Mouse (Mus musculus) forebrain, postnatal 0 days (tissue): ENCODE measurements around the gene Rimbp2. TPM values are rescaled to one million over a fixed set of nuclear protein-coding genes. Genes with fewer than 3 reads are reported as not detected.
A peak's percentile ranks its signal among the peaks of the same experiment; 100 is the strongest.
"Not testable (repeated sequence)": the region's sequence is repeated elsewhere in the genome, so short reads cannot be mapped to it uniquely, and the experiment has no call there.

Experiments used
- ATAC-seq: fragments of 200-750 bp; cut with Nextera tagmentation; 2 replicates; pipeline ENCODE4 v1.8.0; 2017; ENCODE audit warnings: mild to moderate bottlenecking, moderate library complexity
- DNase-seq: peaks from one replicate; pipeline ENCODE4 v3.0.0-alpha.2; 2015
- H3K27ac ChIP-seq: fragments of 300-500 bp; sonication (generic); 2 replicates; pipeline ENCODE4 v1.5.1; 2014; ENCODE audit warnings: low read depth, mild to moderate bottlenecking, antibody characterized with exemption, low read length, moderate library complexity, mixed read lengths
- H3K27me3 ChIP-seq: fragments of 300-500 bp; sonication (generic); 2 replicates; pipeline ENCODE4 v1.6.1; 2014; ENCODE audit warnings: mild to moderate bottlenecking, low read length, mixed read lengths; ENCODE audit not compliant: insufficient read depth
- H3K36me3 ChIP-seq: fragments of 300-500 bp; sonication (generic); 2 replicates; pipeline ENCODE4 v1.6.1; 2014; ENCODE audit warnings: mild to moderate bottlenecking, moderate library complexity; ENCODE audit not compliant: insufficient read depth
- H3K4me1 ChIP-seq: fragments of 300-500 bp; sonication (generic); 2 replicates; pipeline ENCODE4 v1.6.1; 2014; ENCODE audit warnings: antibody characterized with exemption; ENCODE audit not compliant: insufficient read depth
- H3K4me2 ChIP-seq: fragments of 300-500 bp; sonication (generic); 2 replicates; pipeline ENCODE4 v1.6.1; 2014; ENCODE audit warnings: low read depth, mild to moderate bottlenecking, moderate library complexity
- H3K4me3 ChIP-seq: fragments of 300-500 bp; sonication (generic); 2 replicates; pipeline ENCODE4 v1.5.1; 2014; ENCODE audit warnings: low read depth, low read length, mixed read lengths
- H3K9ac ChIP-seq: fragments of 300-500 bp; sonication (generic); 2 replicates; pipeline ENCODE4 v1.6.1; 2014; ENCODE audit warnings: mild to moderate bottlenecking
- H3K9me3 ChIP-seq: fragments of 300-500 bp; sonication (generic); 2 replicates; pipeline ENCODE4 v1.6.1; 2016; ENCODE audit warnings: low read length
- CTCF ChIP-seq: sonication (generic); IDR thresholded peaks from 2 replicates; pipeline ENCODE4 v1.5.1; 2016; ENCODE audit warnings: antibody characterized with exemption, control low read depth, low read depth
- WGBS: fragments of 180-500 bp; shearing (Covaris S2); extraction: QIAGEN DNeasy Blood & Tissue Kit; methylation state at CpG from one replicate; pipeline ENCODE4 v1.1.7; 2014; 5-methylcytosine and 5-hydroxymethylcytosine counted together
- polyA plus RNA-seq: library from polyadenylated mRNA; unstranded; fragments of >200 nt; fragmentation: Nextera tagmentation; extraction: Ambion mirVana; gene quantifications from 2 replicates; pipeline ENCODE4 v1.2.1, GENCODE M21; 2015
- total RNA-seq: library from RNA; depleted of rRNA; stranded (reverse); fragments of >200 nt; gene quantifications from 2 replicates; pipeline ENCODE4 v1.2.3, GENCODE M21; 2014

The Rimbp2 gene
- total and polyA plus RNA-seq, 2 experiments from 2014 or later: 4.6 to 25.6 TPM

DNA sequence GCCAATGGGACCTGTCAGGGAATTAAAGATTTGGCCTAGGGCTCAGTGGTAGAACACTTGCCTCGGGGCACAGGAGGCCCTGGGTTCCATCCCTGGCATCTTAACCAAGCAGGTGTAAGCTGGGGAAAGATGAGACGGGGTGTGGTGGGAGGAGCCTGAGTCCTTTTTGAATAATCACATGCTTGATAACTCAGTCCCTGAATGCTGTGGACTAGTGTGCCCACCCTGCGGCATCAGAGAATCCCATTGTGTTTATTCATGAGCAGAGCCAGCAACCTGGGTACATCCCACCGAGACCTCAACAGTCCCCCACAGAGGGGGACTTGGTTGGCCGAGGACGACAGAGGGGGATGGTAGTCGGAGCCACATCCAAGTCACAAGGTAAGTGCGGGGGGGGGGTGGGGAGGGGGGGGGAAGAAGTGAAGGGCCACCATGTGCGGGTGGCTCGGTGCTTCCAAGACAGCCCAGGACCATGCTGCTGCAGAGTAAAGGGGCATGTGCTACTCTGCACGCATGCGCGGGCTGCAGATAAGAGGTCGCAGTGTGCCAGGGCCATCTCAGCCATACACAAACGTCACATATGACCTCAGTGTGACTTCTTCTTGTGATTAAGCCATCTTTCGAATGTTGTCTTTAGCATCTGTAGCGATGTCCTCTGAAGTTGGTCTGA, 214.0 kb downstream of the Rimbp2 start:
- 0 out of 2 replicates have a peak overlapping the region, but pooled peaks have one; percentile 5 for H3K4me3 ChIP-seq
- H3K9ac ChIP-seq: no peak overlapping the region
- H3K27ac ChIP-seq: no peak overlapping the region
- 22% methylated on average over 16 of the region's 17 CpGs for WGBS
- no peaks in the 10 kb centered on the region for H3K36me3 ChIP-seq
- no peak for TF ChIP-seq CTCF
- ATAC-seq (peak; percentile 78), DNase-seq (no peak)
- H3K4me1 ChIP-seq: no peaks in the 10 kb centered on the region
- H3K4me2 ChIP-seq: peak overlapping the region; percentile 35
- H3K27me3 ChIP-seq: no peaks in the 10 kb centered on the region
- H3K9me3 ChIP-seq: no peaks in the 10 kb centered on the region

DNA sequence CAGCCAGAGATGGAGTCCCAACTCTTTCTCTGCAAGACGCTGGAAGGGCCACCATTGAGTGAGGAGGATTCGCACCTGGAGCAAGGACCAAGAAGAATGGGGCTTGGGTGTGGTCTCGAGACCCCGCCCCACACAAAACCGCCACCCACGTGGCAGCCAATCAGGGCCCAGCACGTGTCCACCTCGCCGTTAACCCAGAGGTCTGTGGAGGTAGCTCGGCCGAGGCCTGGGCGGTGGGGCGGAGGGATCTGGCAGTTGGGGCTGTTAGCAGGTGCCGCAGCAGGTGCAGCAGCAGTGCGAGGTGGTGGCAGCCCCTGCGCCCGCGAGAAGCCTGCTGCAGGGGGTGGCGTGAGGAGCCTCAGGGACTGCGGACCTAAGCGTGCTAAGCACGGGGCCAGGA, 217.4 kb downstream of the Rimbp2 start:
- Histone ChIP-seq H3K9ac (no peak overlapping the region), H3K4me3 (no peak overlapping the region), H3K9me3 (no peaks in the 10 kb centered on the region), H3K4me1 (no peaks in the 10 kb centered on the region), H3K4me2 (no peak overlapping the region), H3K27ac (no peak overlapping the region), H3K36me3 (no peaks in the 10 kb centered on the region), H3K27me3 (no peaks in the 10 kb centered on the region)
- WGBS: 82% methylated on average over 22 of the region's 22 CpGs
- no peak for DNase-seq
- no peak for ATAC-seq
- no peak for TF ChIP-seq CTCF

DNA sequence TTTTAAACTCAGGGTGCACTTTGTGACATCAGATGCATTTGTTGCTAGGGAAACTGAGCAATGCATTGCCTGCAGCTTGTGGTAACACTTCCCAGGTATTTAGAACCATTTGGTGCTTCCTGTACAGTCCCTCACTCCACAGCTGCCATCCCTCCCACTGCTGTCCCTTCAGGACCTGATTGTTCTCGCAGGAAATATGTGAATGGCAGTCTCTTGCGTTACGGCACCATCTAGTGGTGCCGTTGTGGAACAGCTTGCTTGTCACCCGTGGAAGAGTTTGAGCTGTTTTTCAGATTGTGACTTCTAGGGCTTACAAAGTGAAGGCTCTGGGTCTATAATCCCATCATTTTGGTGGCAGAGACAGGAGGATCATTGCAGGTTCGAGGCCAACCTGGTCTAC, 219.3 kb downstream of the Rimbp2 start:
- WGBS: 3% methylated on average over 6 of the region's 6 CpGs
- TF ChIP-seq CTCF: peak; percentile 97
- Histone ChIP-seq H3K36me3 (no peaks in the 10 kb centered on the region), H3K9ac (no peak overlapping the region), H3K9me3 (no peaks in the 10 kb centered on the region), H3K4me2 (no peak overlapping the region), H3K4me3 (no peak overlapping the region), H3K27ac (no peak overlapping the region), H3K4me1 (no peaks in the 10 kb centered on the region), H3K27me3 (no peaks in the 10 kb centered on the region; the same call in 1 of the 2 replicates)
- DNase-seq (peak; percentile 88), ATAC-seq (peak; percentile 48; the same call in 1 of the 2 replicates)

DNA sequence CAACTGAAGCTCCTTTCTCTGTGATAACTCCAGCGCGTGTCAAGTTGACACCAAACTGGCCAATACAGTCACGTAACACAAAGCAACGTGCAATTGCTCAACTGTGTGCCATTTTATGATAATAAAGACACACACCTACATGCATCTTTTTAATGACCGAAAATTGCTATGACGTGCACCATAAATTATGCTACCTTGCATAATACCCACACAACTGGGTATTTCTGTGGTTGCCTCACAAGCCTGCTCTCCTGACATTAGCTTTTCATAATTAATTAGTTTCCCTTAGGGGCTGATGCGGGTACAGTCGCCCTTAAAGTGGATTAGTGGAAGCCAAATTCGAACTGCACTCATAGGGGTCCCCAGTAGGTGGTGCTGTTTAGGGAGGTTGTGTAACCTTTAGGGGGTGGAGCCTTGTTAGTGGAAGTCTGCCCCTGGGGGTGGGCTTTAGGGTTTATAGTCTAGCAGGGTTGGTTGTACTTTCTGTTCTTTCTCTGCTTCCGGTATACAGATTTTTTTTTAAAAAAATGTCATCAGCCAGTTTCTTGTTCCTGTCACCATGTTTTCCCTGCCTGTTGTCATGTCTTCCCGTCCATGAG, 220.8 kb downstream of the Rimbp2 start:
- no peak overlapping the region for H3K27ac ChIP-seq
- DNase-seq: no peak
- no peaks in the 10 kb centered on the region; the same call in 1 of the 2 replicates for H3K27me3 ChIP-seq
- no peak overlapping the region for H3K4me2 ChIP-seq
- H3K9ac ChIP-seq: no peak overlapping the region
- WGBS: 71% methylated on average over 11 of the region's 11 CpGs
- no peaks in the 10 kb centered on the region for H3K9me3 ChIP-seq
- no peak for ATAC-seq
- no peaks in the 10 kb centered on the region for H3K4me1 ChIP-seq
- no peak overlapping the region for H3K4me3 ChIP-seq
- TF ChIP-seq CTCF: peak; percentile 53
- H3K36me3 ChIP-seq: no peaks in the 10 kb centered on the region

DNA sequence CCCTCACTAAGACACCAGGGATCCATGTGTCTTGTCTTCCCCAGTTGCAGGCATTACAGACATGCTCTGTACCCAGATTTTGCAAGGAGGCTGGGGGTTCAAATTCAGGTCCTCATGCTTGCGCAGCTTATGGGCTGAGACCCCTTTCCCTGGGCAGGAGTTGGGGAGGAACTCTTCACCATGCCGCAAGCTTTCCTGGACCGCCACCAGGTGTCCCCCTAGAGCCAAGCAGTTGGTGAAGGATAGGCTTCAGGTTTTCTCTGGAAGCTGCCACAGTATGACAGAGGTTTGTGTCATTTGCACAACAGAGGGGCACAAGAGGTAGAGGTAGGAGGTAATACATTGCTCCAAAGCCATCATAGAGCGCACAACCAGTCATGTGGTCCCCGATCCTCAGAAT, 222.7 kb downstream of the Rimbp2 start:
- no peak overlapping the region for H3K4me2 ChIP-seq
- WGBS: 37% methylated on average over 5 of the region's 5 CpGs
- TF ChIP-seq CTCF: peak; percentile 84
- H3K27ac ChIP-seq: no peak overlapping the region
- H3K36me3 ChIP-seq: no peaks in the 10 kb centered on the region
- ATAC-seq: no peak
- H3K4me3 ChIP-seq: no peak overlapping the region
- H3K9me3 ChIP-seq: no peaks in the 10 kb centered on the region
- DNase-seq: peak; percentile 50
- no peaks in the 10 kb centered on the region for H3K4me1 ChIP-seq
- H3K9ac ChIP-seq: no peak overlapping the region
- no peaks in the 10 kb centered on the region; the same call in 1 of the 2 replicates for H3K27me3 ChIP-seq

DNA sequence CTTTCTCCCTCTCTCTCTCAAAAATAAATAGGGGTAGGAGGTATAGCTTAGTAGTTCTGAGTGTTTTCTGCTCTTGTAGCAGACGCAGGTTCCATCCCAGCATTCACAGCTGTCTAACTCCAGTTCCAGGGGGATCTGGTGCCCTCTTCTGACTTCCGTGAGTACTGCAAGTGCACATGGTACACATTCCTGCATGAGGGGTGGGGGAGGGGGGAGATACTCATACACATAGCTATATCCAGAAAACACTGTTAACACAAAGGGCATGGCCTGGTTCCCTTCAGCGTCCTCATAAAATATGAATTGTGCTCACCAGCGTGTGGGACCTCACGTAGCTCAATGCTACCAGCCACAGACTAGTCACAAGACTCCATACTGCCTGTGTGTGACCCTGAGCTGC, 223.9 kb downstream of the Rimbp2 start:
- 75% methylated on average over 5 of the region's 5 CpGs for WGBS
- H3K9me3 ChIP-seq: no peaks in the 10 kb centered on the region
- ATAC-seq: no peak

DNA sequence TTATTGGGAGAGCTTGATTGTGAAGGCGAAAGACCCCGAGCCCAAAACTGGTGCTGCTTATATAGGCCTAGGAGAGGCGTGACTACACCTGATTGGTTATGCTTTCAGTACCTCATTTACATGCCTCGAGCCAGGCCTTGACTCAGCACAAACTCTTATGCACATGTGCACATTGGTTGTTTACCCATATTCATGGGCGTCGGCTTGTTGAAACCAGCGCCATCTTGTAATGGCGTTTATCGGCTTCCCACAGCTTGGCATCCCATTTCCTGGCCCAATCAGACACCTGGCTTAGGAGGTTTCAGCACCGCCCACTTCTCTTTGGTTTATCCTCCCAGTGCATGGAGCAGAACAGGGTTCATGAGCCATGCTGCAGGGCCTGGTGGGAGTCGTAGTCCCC, 232.8 kb downstream of the Rimbp2 start:
- not testable (repeated sequence) for H3K36me3 ChIP-seq, H3K9me3 ChIP-seq, H3K4me2 ChIP-seq, H3K27me3 ChIP-seq, H3K9ac ChIP-seq, DNase-seq, H3K4me1 ChIP-seq, H3K27ac ChIP-seq, H3K4me3 ChIP-seq, ATAC-seq
- 92% methylated on average over 11 of the region's 11 CpGs for WGBS

More for the DNA sequence above, 223.9 kb downstream of the Rimbp2 start:
- Histone ChIP-seq H3K4me3 (no peak overlapping the region), H3K4me2 (no peak overlapping the region), H3K27ac (no peak overlapping the region), H3K9ac (no peak overlapping the region), H3K27me3 (no peaks in the 10 kb centered on the region; the same call in 1 of the 2 replicates), H3K4me1 (no peaks in the 10 kb centered on the region), H3K36me3 (no peaks in the 10 kb centered on the region)
- TF ChIP-seq CTCF: peak; percentile 50
- DNase-seq: peak; percentile 26
